Mouse (Mus musculus) thymus, adult 18-20 months (tissue): Measurements from ENCODE around the gene Zim1.

Experiments
- DNase-seq, 2 experiments: peaks; one replicate each; pipeline ENCODE4 v3.0.0; 2022; ENCODE audit warnings: mixed read lengths in 2 of 2

The Zim1 gene

DNA sequence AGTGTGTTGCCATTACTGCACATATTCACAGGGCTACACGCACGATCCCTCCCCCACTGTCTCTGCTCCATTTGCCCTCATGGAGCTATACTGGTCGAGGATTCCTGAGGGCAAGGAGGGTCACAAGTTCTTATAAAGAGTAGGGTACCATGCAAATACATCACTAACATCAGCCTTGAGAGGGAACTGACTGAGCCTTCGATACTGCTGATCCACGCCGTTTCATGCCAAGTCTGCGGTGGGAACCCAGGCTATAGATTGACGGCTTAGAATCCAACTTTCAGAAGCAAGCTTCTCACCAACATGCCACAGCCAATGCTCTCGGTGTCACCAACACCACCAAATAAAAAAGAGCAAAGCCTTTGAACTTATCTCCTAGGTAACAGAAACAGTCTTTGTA lies 45.7 kb downstream of the Zim1 start:
- no peak for DNase-seq

- no peak for DNase-seq
Measured at GRCm38 (mm10) chr7:6645821-6646220, 50.4 kb downstream of the Zim1 start.

DNA sequence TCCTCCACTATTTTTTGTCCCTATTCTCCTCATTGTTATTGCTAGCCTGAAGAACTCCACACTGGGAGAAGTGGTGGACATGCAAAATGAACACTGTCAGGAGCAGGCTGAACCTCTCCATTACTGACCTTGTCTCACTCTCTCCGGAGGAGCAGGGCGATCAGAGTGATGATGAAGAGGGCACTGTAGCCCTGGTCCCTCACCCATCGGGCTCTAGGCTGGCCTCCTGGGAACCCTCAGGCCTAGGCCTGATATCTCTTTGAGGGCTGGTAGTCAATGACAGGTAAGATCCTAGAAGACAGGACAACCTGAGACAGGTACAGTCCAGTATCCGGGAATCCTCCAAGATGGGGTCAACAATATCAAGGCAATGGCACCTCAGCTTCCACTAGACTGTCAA lies 58.2 kb downstream of the Zim1 start:
- no peak for DNase-seq

- DNase-seq: no peak
Measured at GRCm38 (mm10) chr7:6636741-6637140, 59.5 kb downstream of the Zim1 start.

- DNase-seq: no peak
Measured at GRCm38 (mm10) chr7:6635831-6636230, 60.4 kb downstream of the Zim1 start.
